Mouse (Mus musculus) MEL (cell line): ENCODE measurements around the gene Ass1. TPM values are rescaled to one million over a fixed set of nuclear protein-coding genes. Genes with fewer than 3 reads are reported as not detected.

Source experiments
- DNase-seq: peaks from one replicate; pipeline ENCODE4 v3.0.0; 2011; ENCODE audit warnings: low read depth, low spot score
- H3K27ac ChIP-seq: 2 replicates; pipeline ENCODE4 v1.5.1; 2012; ENCODE audit warnings: low read depth, mild to moderate bottlenecking, control low read depth, low read length, moderate library complexity; ENCODE audit not compliant: control insufficient read depth
- H3K27me3 ChIP-seq, 2 experiments: fragments of 150-350 bp in 1 of 2; sonication (generic) in 1 of 2; 2 replicates each; pipeline ENCODE4 v1.6.1; 2012; ENCODE audit warnings: low read length in 2 of 2, mild to moderate bottlenecking in 2 of 2, improper control_type of control experiment in 1 of 2, moderate library complexity in 1 of 2; ENCODE audit not compliant: insufficient read depth in 2 of 2, control insufficient read depth in 1 of 2
- H3K36me3 ChIP-seq, 2 experiments: 2 replicates each; pipeline ENCODE4 v1.6.1; 2012 to 2014; ENCODE audit warnings: low read length in 2 of 2, improper control_type of control experiment in 1 of 2, inconsistent platforms in 1 of 2, mild to moderate bottlenecking in 1 of 2; ENCODE audit not compliant: insufficient read depth in 2 of 2, control insufficient read depth in 1 of 2
- H3K4me1 ChIP-seq, 2 experiments: fragments of 150-350 bp in 1 of 2; sonication (generic) in 1 of 2; 2 replicates each; pipeline ENCODE4 v1.6.1; 2012; ENCODE audit warnings: low read length in 2 of 2, improper control_type of control experiment in 1 of 2, mild to moderate bottlenecking in 1 of 2; ENCODE audit not compliant: insufficient read depth in 2 of 2, control insufficient read depth in 1 of 2
- H3K4me3 ChIP-seq, 2 experiments: fragments of 150-350 bp in 1 of 2; sonication (generic) in 1 of 2; 2 replicates each; pipeline ENCODE4 v1.5.1; 2012; ENCODE audit warnings: low read depth in 2 of 2, low read length in 2 of 2, mild to moderate bottlenecking in 2 of 2, moderate library complexity in 2 of 2, control low read depth in 1 of 2, improper control_type of control experiment in 1 of 2; ENCODE audit not compliant: control insufficient read depth in 1 of 2, insufficient read depth in 1 of 2
- H3K79me2 ChIP-seq: 2 replicates; pipeline ENCODE4 v1.6.1; 2012; ENCODE audit warnings: mild to moderate bottlenecking, low read length, moderate library complexity; ENCODE audit not compliant: control insufficient read depth, poor library complexity, insufficient read depth
- H3K9ac ChIP-seq: 2 replicates; pipeline ENCODE4 v1.6.1; 2012; ENCODE audit warnings: low read depth, mild to moderate bottlenecking, control low read depth, low read length, moderate library complexity; ENCODE audit not compliant: control insufficient read depth, poor library complexity, severe bottlenecking
- H3K9me3 ChIP-seq: fragments of 150-350 bp; sonication (generic); replicated peaks from 2 replicates; pipeline ENCODE4 v1.6.1; 2012; ENCODE audit warnings: mild to moderate bottlenecking, low read length, improper control_type of control experiment, moderate library complexity; ENCODE audit not compliant: insufficient read depth
- CTCF ChIP-seq, 3 experiments: IDR thresholded peaks in 2 of 3; conservative IDR thresholded peaks in 1 of 3; 2 replicates each; pipeline ENCODE4 v1.5.1; 2011 to 2012; ENCODE audit warnings: low read length in 3 of 3, low read depth in 2 of 3, mild to moderate bottlenecking in 2 of 3, improper control_type of control experiment in 1 of 3, inconsistent platforms in 1 of 3, mixed read lengths in 1 of 3, moderate library complexity in 1 of 3; ENCODE audit not compliant: control insufficient read depth in 1 of 3, insufficient read depth in 1 of 3, poor library complexity in 1 of 3, severe bottlenecking in 1 of 3
- EP300 ChIP-seq, 2 experiments: IDR thresholded peaks; 2 replicates each; pipeline ENCODE4 v1.6.1; 2011; ENCODE audit warnings: improper control_type of control experiment in 2 of 2, low read length in 2 of 2, low read depth in 1 of 2, mild to moderate bottlenecking in 1 of 2
- GATA1 ChIP-seq: IDR thresholded peaks from 2 replicates; pipeline ENCODE4 v1.6.1; 2011; ENCODE audit warnings: low read depth, low read length, improper control_type of control experiment
- JUND ChIP-seq: IDR thresholded peaks from 2 replicates; pipeline ENCODE4 v1.6.1; 2011; ENCODE audit warnings: low read depth, mild to moderate bottlenecking, improper control_type of control experiment, low read length
- TAL1 ChIP-seq: IDR thresholded peaks from 2 replicates; pipeline ENCODE4 v1.6.1; 2012; ENCODE audit warnings: mild to moderate bottlenecking, inconsistent platforms, low read length, moderate library complexity, mixed read lengths
- TCF12 ChIP-seq: IDR thresholded peaks from 2 replicates; pipeline ENCODE4 v1.6.1; 2014; ENCODE audit warnings: low read depth, mild to moderate bottlenecking, inconsistent platforms, low read length, improper control_type of control experiment, moderate library complexity
- UBTF ChIP-seq: IDR thresholded peaks from 2 replicates; pipeline ENCODE4 v1.6.1; 2012; ENCODE audit warnings: low read depth, mild to moderate bottlenecking, inconsistent platforms, low read length, improper control_type of control experiment, moderate library complexity, borderline replicate concordance; ENCODE audit not compliant: insufficient read depth
- USF2 ChIP-seq, 2 experiments: IDR thresholded peaks; 2 replicates each; pipeline ENCODE4 v1.6.1; 2011 to 2012; ENCODE audit warnings: improper control_type of control experiment in 2 of 2, low read length in 2 of 2, borderline replicate concordance in 1 of 2, inconsistent platforms in 1 of 2, low read depth in 1 of 2, mild to moderate bottlenecking in 1 of 2; ENCODE audit not compliant: insufficient read depth in 1 of 2
- polyA plus RNA-seq, 2 experiments: library from polyadenylated mRNA; stranded (reverse) in 1 of 2; unstranded in 1 of 2; fragments of >175 nt in 1 of 2; fragments of >200 nt in 1 of 2; gene quantifications; 2 replicates each; pipeline versions ENCODE4 v1.2.1 to v1.2.4; 2012; ENCODE audit warnings: low replicate concordance in 2 of 2, low read depth in 1 of 2; ENCODE audit not compliant: insufficient read length in 2 of 2, insufficient read depth in 1 of 2, missing spikeins in 1 of 2
- total RNA-seq: library from RNA; depleted of rRNA; stranded (reverse); fragments of 300-350 nt; gene quantifications from 2 replicates; pipeline ENCODE4 v1.2.3, GENCODE M21; 2012

Ass1 gene
- total and polyA plus RNA-seq, 3 experiments: 45.0 to 88.0 TPM; not detected in 1

- no peaks in the 10 kb centered on the region for H3K79me2 ChIP-seq
- DNase-seq: no peak
- H3K9ac ChIP-seq: no peak overlapping the region
- no peak overlapping the region for H3K4me3 ChIP-seq
- H3K4me1 ChIP-seq: peaks cover 0 to 13% of the 10 kb centered on the region in 2 experiments; a peak in 2 of 4 replicates
- H3K27me3 ChIP-seq: no peaks in the 10 kb centered on the region
- no peak overlapping the region for H3K27ac ChIP-seq
- H3K36me3 ChIP-seq: peaks cover 0 to 4% of the 10 kb centered on the region in 2 experiments; a peak in 3 of 4 replicates
- H3K9me3 ChIP-seq: no peaks in the 10 kb centered on the region
- TF ChIP-seq JUND (no peak), UBTF (no peak), TCF12 (no peak), GATA1 (no peak), TAL1 (no peak), EP300 (IDR thresholded peaks at IDR 0.05; ENCODE audit: low read depth in 1 of 2, low read length in 2 of 2) (no peak)
- TF ChIP-seq, all 39 proteins: peak for 0
Measured at GRCm38 (mm10) chr2:31500292-31501204, 30.5 kb downstream of the Ass1 start.

DNA sequence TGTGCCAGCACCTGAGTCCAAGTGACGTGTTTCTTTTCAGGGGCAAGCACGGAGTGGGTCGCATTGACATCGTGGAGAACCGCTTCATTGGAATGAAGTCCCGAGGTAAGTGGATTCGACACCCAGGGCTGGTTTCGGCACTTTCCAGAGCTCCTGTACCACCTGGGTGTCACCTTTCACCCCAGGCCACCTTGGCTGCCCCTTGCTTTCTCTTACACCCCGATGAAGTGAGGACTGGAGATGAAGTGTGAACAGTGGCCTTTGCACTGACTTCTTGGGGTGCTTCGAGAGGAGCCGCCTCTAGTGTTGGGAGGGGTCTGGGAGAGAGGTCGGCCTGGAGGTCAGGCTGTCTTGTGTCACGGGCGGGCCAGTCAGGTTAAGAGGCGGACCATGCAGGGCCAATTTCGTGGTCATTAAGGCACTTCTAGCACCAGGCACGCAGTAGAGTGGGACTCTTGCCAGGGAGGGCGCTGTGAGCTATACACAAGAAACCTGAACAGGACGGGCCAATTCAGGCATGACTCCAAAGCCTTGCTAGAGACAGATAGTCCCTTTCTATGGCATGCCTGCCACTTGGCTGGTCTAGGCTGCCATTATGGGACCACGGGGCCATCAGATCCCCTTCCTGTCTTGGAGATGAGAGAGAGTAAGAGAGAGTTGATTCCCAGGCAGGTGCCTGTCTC is 31.6 kb downstream of the Ass1 start:
- no peaks in the 10 kb centered on the region for H3K79me2 ChIP-seq
- H3K9ac ChIP-seq: no peak overlapping the region
- no peak overlapping the region for H3K27ac ChIP-seq
- peaks cover 0 to 4% of the 10 kb centered on the region in 2 experiments; a peak in 3 of 4 replicates for H3K36me3 ChIP-seq
- H3K4me1 ChIP-seq: peaks cover 0 to 13% of the 10 kb centered on the region in 2 experiments; a peak in 2 of 4 replicates
- no peaks in the 10 kb centered on the region for H3K27me3 ChIP-seq
- TF ChIP-seq USF2 (IDR thresholded peaks at IDR 0.05; ENCODE audit: borderline replicate concordance in 1 of 2, insufficient read depth in 1 of 2, low read depth in 1 of 2, low read length in 2 of 2): no peak
- no peak for TF ChIP-seq EP300 (IDR thresholded peaks at IDR 0.05; ENCODE audit: low read depth in 1 of 2, low read length in 2 of 2)
- TF ChIP-seq CTCF (IDR thresholded peaks at IDR 0.05 in 2 of 3, conservative IDR thresholded peaks at IDR 0.05 in 1 of 3; ENCODE audit: control insufficient read depth in 1 of 3, insufficient read depth in 1 of 3, low read depth in 2 of 3, low read length in 3 of 3, poor library complexity in 1 of 3, severe bottlenecking in 1 of 3): peak in 2 of 3 experiments; percentile 13 to 15; a peak in 1 of 6 replicates
- peak; percentile 14 for DNase-seq
- H3K9me3 ChIP-seq: no peaks in the 10 kb centered on the region
- H3K4me3 ChIP-seq: no peak overlapping the region
